Mouse (Mus musculus): Measurements from ENCODE around the gene Zbtb41. TPM values are rescaled to one million over a fixed set of nuclear protein-coding genes. Genes with fewer than 3 reads are reported as not detected.
A peak's percentile ranks its signal among the peaks of the same experiment; 100 is the strongest.
"Not testable (repeated sequence)": the region's sequence is repeated elsewhere in the genome, so short reads cannot be mapped to it uniquely, and the experiment has no call there.

Gene Zbtb41
- total RNA-seq (2021) = 10 to 100 TPM; 33.1 to 37.2 TPM
- long read RNA-seq, full-length matches to known transcripts = 1 of 8 reads
- long read RNA-seq, partial matches to known transcripts = 3 of 8 reads
- long read RNA-seq, other reads (novel, unspliced or antisense) = 4 of 8 reads

GRCm38 (mm10) chr1:139421875-139422791 lies at the start of gene Zbtb41:
Zbtb41 (plus strand) TSS chr1:139422288.
- peak; percentile 86 to 93 for DNase-seq (ENCODE audit: low spot score in 2 of 2)

- DNase-seq (ENCODE audit: low spot score in 2 of 2) = no peak
Observed at GRCm38 (mm10) chr1:139375900-139376299, 46.2 kb upstream of the Zbtb41 start.

GRCm38 (mm10) chr1:139376638-139377286 lies 45.3 kb upstream of the Zbtb41 start, which contains the start of gene Crb1:
Crb1 (minus strand) TSS chr1:139377100.
- DNase-seq (ENCODE audit: low spot score in 2 of 2) = peak in 1 of 2 experiments; percentile 9

DNA sequence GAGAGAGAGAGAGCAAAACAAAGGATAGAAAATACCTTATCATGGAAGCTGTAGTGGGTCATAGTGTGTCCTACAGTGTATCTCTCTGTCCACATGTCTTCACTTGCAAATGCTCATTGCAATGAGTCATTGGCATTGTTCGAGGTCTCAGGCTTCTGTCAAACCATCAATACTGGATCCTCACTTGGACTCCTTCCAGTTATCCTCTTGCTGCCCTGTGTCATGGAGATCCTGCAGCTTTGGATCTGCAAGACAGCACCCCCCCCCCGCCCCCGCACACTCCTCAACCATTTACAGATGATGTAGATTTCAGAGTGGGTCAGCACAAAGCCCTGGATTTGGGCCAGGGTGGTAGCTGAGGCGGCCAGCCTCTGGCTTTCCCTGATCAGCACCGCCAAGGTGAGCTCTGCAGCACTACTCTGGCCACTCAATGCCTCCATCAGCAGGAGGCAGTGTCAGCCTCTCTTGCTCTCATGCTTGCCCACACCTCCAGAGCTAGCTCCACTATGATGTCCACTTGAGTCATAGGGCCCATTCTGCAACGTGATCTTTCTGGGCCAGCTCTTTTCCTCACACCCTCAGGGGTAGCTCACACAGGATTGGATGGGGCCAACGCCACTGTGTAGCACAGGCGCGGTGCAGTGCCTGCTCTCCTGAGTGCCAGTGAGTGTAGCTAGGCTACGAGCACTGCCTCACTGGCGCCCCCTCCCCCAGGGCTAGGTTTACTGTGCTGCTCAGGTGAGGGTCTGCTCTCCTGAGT lies 43.0 kb upstream of the Zbtb41 start:
- DNase-seq (ENCODE audit: low spot score in 2 of 2) = no peak

DNA sequence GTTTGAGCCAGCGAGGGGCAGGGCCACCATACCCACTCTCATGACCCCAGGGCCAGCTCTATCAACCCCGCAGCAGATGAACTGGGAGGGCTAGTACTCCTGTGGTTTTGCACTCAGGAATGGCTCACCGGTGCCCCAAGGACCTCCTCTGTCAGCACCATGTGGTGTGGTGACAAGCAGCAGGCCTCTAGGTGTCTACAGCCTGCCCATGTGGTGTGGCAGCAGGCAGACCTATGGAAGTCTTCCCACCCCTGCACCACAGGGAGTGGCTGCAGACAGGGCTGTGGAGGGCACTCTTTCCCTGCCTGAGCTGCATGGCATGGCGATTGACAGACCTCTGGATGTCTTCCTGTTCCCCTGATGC lies 42.5 kb upstream of the Zbtb41 start:
- no peak for DNase-seq (ENCODE audit: low spot score in 2 of 2)

DNA sequence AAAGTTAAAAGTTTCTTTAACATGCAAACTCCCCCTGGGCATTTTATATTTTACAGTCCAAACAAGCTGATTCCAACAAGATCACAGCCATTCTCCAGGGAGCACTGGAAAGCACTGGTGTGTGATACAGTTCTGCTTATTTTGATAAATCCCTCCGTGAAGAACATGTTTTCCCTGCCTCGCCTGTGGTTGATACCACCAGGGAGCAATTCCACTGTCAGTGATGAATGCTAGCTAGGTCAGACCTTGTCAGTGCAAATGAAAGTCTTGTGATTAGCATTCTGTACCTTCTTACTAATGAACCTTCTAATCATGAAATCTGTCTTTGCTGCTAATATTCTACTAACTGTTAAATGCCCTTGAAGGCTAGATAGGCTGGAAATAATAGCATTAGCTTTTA lies 30.3 kb upstream of the Zbtb41 start:
- DNase-seq (ENCODE audit: low spot score in 2 of 2) = no peak

DNA sequence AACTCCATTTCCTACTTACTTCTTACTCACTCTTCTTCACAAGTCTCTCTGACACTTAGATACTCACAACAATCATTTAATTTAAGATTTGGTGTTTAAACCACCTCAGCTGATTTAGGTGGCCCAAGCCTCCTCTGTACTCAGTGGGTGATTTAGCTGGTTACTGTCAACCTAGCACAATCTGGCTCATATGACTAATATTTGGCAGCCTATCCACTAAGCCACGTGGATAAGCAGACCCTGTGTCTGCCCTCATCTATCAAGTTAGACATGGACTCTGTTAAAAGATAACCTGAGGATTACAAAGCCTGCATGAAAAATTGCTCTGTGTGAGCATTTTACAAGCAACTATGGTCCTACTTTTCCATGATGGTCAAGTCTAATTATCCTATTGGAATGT lies 25.5 kb upstream of the Zbtb41 start:
- DNase-seq (ENCODE audit: low spot score in 2 of 2) = no peak

DNA sequence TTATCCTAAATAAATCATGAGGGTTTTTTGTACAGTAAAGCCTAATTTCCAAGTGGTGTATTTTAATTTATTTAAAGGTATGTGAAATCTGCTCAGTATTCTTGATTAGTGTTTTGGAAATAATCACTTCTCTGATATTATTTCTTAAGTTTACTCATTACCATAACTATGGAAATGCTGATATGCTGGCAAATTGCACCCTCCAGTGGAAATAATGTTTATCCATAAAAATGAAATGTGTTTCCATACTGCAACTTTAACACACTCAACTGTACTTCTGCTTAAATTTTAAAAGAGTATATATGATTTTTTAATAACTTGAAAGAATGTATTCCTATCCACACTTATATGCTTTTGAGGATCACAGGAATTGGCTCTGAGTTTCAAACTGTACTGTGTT lies 16.3 kb upstream of the Zbtb41 start:
- no peak for DNase-seq (ENCODE audit: low spot score in 2 of 2)

DNA sequence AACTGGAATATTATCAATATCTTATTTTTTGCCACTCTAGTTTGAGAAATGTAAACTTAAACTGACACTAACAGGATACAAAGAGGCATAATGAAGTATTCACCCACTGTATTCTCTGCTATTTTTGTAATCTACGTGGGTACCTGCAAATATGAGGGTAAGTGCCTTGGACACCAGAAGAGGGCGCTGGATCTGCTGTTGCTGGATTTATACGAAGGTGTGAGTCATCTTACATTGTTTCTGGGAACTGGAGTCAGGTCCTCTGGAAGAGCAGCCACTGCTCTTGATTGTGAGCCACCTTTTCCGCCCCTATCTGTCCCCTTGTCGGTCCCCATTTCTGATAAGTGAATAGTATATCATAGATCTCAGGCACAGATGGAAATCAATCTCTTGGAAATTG lies 14.4 kb upstream of the Zbtb41 start:
- DNase-seq (ENCODE audit: low spot score in 2 of 2) = no peak

GRCm38 (mm10) chr1:139412365-139412764 lies 9.7 kb upstream of the Zbtb41 start:
- DNase-seq (ENCODE audit: low spot score in 2 of 2) = not testable (repeated sequence)

DNA sequence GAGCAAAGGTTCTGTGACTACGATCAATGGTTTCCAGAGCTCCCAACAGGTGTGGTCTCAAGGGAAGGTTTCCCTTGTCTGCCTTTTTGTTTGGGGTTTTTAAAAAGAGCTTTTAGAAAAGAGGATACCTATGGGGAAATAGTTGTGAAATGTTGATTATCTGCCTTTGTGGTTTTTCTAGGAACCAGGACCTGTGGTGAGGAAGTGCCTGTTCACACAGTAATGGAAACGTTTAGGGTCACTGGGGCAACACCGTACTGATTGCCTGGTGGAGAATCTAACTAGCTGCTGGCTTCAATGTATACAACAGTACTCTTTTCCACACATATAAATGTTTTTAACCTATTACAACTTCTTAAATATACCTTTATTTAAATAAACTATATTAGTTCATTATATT lies 8.6 kb upstream of the Zbtb41 start:
- no peak for DNase-seq (ENCODE audit: low spot score in 2 of 2)

GRCm38 (mm10) chr1:139421521-139421874 lies 590 bp upstream of the Zbtb41 start:
- no peak for DNase-seq (ENCODE audit: low spot score in 2 of 2)

DNA sequence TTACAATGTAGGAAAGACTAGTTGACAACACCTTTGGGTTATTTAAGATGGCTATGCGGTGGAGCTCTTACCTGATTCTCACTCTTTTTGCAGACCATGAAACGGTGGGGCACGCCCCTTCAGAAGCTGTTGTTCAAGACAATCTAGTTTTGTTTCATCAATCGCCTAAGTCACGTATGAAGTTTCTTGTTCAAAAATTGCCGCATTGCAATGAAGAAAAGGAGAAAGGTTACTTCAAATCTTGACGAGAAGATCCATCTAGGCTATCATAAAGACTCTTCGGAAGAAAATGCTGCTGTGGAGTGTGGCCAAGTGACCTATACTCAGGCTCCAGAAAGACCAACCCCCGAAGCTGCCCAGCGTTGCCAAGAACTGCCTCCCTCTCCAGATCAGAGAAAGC lies 853 bp downstream of the Zbtb41 start:
- DNase-seq (ENCODE audit: low spot score in 2 of 2) = peak; percentile 7 to 22

DNA sequence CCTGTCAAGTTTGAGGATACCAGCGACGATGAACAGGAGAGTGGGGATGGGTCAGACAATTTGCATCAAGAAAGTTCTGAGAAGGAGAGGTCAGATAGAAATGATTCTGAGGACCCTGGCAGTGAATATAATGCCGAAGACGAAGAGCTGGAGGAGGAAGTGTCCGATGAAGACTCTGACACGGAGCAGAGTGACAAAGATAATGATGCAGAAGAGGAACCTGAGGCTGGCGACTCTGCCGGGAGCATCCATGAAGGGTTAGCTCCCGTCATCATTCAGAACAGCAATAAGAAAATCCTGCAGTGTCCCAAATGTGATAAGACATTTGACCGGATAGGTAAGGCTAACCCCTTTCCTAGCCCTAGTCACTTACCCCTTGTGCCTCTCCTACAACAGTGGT lies 1.8 kb downstream of the Zbtb41 start:
- DNase-seq (ENCODE audit: low spot score in 2 of 2) = no peak

DNA sequence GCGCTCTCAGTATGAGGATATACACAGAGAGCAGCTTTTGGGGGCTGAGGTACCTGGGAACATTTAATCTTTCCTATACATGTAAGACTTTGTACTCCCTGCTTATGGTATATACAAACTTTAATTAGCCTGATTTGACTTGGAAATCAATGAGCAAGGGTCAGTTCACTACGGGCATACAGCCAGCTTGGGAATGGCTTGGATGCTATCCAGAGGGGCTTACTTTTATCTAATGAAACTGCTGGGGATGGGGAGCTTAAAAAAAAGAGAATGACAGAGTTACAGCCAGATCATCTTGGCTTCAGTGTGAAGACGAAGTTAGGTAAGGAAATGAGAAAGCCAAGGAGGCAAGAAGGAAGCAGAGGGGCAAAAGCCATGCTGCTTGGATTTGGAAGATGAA lies 2.9 kb downstream of the Zbtb41 start:
- DNase-seq (ENCODE audit: low spot score in 2 of 2) = no peak

DNA sequence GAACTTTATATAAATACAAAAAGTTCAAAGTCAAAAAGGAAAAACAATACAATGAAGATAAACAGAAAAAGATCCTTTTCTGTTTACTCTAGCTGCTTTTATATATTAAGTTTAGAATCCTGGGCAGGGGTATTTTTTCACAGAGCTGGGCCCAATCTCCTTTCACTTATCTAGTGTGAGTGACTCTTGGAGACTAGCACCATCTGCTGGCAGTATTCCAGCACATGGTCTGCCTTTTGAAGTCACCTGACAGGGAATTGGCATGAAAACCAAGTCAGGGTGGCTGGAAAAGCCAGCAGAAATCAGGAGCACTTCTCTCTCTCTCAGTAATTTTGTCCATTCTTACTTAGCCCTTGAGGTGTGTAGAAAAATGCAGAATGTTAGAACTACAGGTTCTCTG lies 16.3 kb downstream of the Zbtb41 start:
- no peak for DNase-seq (ENCODE audit: low spot score in 2 of 2)

DNA sequence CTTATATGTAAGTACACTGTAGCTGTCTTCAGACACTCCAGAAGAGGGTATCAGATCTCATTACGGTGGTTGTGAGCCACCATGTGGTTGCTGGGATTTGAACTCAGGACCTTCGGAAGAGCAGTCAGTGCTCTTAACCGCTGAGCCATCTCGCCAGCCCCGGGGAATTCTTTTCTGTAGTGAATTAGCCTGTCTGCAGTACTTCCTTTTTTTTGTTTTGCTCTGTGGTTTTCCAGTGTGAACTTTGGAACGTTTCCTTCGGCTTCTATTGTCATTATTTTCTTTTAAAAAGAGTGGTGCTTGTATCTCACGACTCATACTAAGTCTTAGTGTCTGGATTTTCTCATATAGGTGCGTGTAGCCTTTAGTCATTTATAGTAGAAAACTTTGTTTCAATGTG lies 21.0 kb downstream of the Zbtb41 start:
- DNase-seq (ENCODE audit: low spot score in 2 of 2) = not testable (repeated sequence)

DNA sequence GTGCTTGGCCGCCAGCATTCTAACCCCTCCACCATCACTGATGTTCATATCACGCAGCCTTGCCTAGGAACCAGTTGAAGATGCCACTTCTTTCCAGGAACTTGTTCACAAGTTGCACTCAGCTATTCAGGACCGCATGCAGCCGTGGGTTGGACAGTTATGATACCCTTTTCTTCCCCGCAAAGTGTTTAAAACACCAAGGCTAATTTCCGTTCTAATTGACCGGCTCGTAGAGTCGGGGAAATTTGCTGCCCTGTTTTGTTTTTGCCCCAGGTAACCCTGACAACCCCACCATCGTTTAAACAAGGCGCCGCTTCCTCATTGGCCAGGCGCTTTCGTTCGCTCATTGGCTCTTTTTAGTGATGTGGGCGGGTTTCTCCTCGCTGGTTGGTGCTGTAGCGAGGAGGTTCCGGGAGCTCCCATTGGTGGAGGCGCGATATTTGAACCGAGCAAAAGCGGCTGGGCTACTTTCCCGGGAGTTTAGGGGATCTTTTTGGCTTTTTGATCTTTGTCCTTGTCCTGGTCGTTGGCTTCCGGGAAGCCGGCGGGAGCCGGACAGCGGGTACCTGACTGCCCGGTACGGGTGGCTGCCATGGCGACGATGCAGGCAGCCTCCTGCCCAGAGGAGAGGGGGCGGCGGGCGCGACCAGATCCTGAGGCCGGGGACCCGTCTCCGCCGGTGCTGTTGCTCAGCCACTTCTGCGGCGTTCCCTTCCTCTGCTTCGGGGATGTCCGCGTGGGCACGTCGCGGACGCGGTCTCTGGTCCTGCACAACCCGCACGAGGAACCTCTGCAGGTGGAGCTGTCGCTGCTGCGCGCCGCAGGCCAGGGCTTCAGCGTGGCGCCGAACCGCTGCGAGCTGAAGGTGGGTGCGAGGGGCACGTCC lies 32.5 kb downstream of the Zbtb41 start, which contains the start of gene Aspm:
TSS of gene Aspm (plus strand) at position 433 of the 886 bp plus-strand sequence.
- peak; percentile 85 to 87 for DNase-seq (ENCODE audit: low spot score in 2 of 2)

GRCm38 (mm10) chr1:139455226-139455869 lies 33.3 kb downstream of the Zbtb41 start:
- no peak for DNase-seq (ENCODE audit: low spot score in 2 of 2)

GRCm38 (mm10) chr1:139460807-139461206 lies 38.7 kb downstream of the Zbtb41 start:
- no peak for DNase-seq (ENCODE audit: low spot score in 2 of 2)

All from layer of hippocampus, postnatal 10 days (tissue).